Mouse (Mus musculus): ENCODE results near the gene Mboat2.

- no peak for TF ChIP-seq CTCF (IDR thresholded peaks at IDR 0.05; ENCODE audit: borderline replicate concordance, insufficient read depth, low read depth, low read length)
- no peak for TF ChIP-seq POLR2A (IDR thresholded peaks at IDR 0.05; ENCODE audit: borderline replicate concordance, insufficient read depth, low read length)
Measured at GRCm38 (mm10) chr12:24955137-24955536, 124.5 kb downstream of the Mboat2 start.

All from cerebellum, adult 2 months (tissue).